Mouse (Mus musculus) spleen, embryonic (tissue): ENCODE results near the gene Gm20867.
"Not testable (repeated sequence)": the region's sequence is repeated elsewhere in the genome, so short reads cannot be mapped to it uniquely, and the experiment has no call there.

Experiments used
- CTCF ChIA-PET: fragments of 350-600 bp; sonication (Branson Sonifier 250); formaldehyde crosslinking; loops from one replicate; lab custom pipeline; 2022; lab: Charles Lee

Gene Gm20867

DNA sequence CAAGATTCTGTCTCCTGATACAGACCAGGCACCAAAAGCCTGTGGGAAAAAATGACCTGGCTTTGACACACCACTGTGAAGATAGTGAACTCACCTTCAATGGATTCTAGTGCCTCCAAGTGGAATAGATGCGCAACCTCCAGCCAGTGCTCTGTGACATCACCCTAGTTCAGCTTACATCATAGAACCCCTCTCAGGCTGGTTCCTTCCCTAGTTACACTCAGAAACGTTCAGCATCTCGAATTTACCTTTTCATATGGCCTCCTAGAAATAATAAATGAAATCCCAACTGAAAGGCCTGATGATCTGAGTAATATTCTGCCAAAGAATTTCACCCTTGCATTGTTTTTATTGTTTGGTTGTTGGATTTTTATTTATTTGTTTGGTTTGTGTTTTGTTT is at the start of gene Gm20867:
TSS of gene Gm20867 (minus strand) at position 101 of the 400 bp plus-strand sequence.
- CTCF ChIA-PET = not testable (repeated sequence)
